Mouse (Mus musculus): ENCODE results near the gene Uhrf1. TPM values are rescaled to one million over a fixed set of nuclear protein-coding genes. Genes with fewer than 3 reads are reported as not detected.

Uhrf1 gene
- polyA plus RNA-seq, 1 experiment from 2014 or later: 7.0 TPM

- 69% methylated on average over 3 of the region's 3 CpGs for WGBS
- Histone ChIP-seq H3K36me3 (ENCODE audit: insufficient read depth, low read length) (no peaks in the 10 kb centered on the region), H3K9me3 (ENCODE audit: low read length) (no peaks in the 10 kb centered on the region), H3K9ac (replicated peaks; ENCODE audit: low read depth) (no peak overlapping the region), H3K4me1 (ENCODE audit: insufficient read depth, low read depth, low read length) (peaks cover 4% of the 10 kb centered on the region; the same call in 1 of the 2 replicates), H3K27me3 (replicated peaks; ENCODE audit: insufficient read depth, low read length) (no peaks in the 10 kb centered on the region), H3K4me2 (replicated peaks; ENCODE audit: low read depth, low read length) (no peak overlapping the region), H3K27ac (ENCODE audit: low read length) (no peak overlapping the region), H3K4me3 (ENCODE audit: low read depth, low read length) (no peak overlapping the region)
- DNase-seq (ENCODE audit: low spot score) (no peak), ATAC-seq (no peak)
- TF ChIP-seq CTCF (IDR thresholded peaks at IDR 0.05): no peak
- TF ChIP-seq EP300 (IDR thresholded peaks at IDR 0.05): no peak
Observed at GRCm38 (mm10) chr17:56343466-56343865, 40.3 kb downstream of the Uhrf1 start.

GRCm38 (mm10) chr17:56345364-56345763 lies 42.2 kb downstream of the Uhrf1 start:
- H3K27ac ChIP-seq (ENCODE audit: low read length): no peak overlapping the region
- 64% methylated on average over 2 of the region's 2 CpGs for WGBS
- no peaks in the 10 kb centered on the region for H3K36me3 ChIP-seq (ENCODE audit: insufficient read depth, low read length)
- H3K4me3 ChIP-seq (ENCODE audit: low read depth, low read length): no peak overlapping the region
- DNase-seq (ENCODE audit: low spot score): no peak
- no peak for TF ChIP-seq CTCF (IDR thresholded peaks at IDR 0.05)
- no peak for TF ChIP-seq EP300 (IDR thresholded peaks at IDR 0.05)
- no peaks in the 10 kb centered on the region for H3K9me3 ChIP-seq (ENCODE audit: low read length)
- H3K27me3 ChIP-seq (replicated peaks; ENCODE audit: insufficient read depth, low read length): no peaks in the 10 kb centered on the region
- no peak overlapping the region for H3K9ac ChIP-seq (replicated peaks; ENCODE audit: low read depth)
- peaks cover 2% of the 10 kb centered on the region; the same call in 1 of the 2 replicates for H3K4me1 ChIP-seq (ENCODE audit: insufficient read depth, low read depth, low read length)
- no peak for ATAC-seq
- H3K4me2 ChIP-seq (replicated peaks; ENCODE audit: low read depth, low read length): no peak overlapping the region

DNA sequence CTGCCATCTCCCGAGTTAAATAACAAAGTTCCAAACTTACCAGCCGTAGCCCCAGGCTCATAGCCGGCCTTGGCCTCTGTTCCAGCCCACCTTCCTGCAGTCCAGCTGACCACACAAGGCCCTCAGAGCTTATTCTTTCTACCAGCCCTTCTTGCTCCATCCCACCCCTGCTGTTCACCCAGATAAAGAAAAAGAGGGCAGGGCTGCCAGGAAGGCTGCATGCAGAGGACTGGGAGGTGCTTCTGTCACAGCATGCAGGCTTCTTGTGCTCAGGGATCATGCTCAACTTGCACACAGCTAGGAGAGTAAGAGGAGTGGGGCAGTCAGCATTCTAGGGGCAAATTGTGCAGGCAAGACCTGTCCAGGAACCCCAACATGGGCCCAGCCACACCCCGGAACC lies 45.0 kb downstream of the Uhrf1 start:
- TF ChIP-seq CTCF (IDR thresholded peaks at IDR 0.05) (no peak), EP300 (IDR thresholded peaks at IDR 0.05) (no peak)
- DNase-seq (ENCODE audit: low spot score) (no peak), ATAC-seq (no peak)
- Histone ChIP-seq H3K9me3 (ENCODE audit: low read length) (no peaks in the 10 kb centered on the region), H3K36me3 (ENCODE audit: insufficient read depth, low read length) (0 out of 2 replicates have a peak, but pooled peaks cover 1% of the 10 kb centered on the region), H3K9ac (replicated peaks; ENCODE audit: low read depth) (no peak overlapping the region), H3K27ac (ENCODE audit: low read length) (no peak overlapping the region), H3K4me3 (ENCODE audit: low read depth, low read length) (no peak overlapping the region), H3K4me2 (replicated peaks; ENCODE audit: low read depth, low read length) (no peak overlapping the region), H3K27me3 (replicated peaks; ENCODE audit: insufficient read depth, low read length) (no peaks in the 10 kb centered on the region), H3K4me1 (ENCODE audit: insufficient read depth, low read depth, low read length) (no peaks in the 10 kb centered on the region)
- WGBS: 65% methylated on average over 4 of the region's 4 CpGs

DNA sequence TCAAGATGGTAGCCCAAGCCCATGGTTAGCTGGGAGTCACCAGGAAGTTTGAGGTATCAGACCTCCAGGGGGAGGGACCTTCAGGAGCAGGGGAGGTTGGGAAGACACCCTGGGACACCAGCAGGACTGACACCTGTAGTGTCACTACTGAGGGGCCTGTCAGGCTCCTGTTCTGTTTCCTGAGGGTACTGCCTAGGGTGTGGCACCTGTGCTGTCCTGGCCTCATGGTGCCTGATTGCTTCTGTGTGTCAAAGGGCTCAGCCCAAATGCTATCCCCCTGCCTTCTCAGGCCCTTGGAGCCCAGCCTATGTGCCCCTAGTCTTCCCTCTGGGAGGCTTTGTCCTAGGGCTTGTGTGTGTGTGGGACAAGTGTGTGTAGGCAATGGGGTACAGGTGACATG lies 45.5 kb downstream of the Uhrf1 start:
- no peak for DNase-seq (ENCODE audit: low spot score)
- H3K4me1 ChIP-seq (ENCODE audit: insufficient read depth, low read depth, low read length): no peaks in the 10 kb centered on the region
- H3K9ac ChIP-seq (replicated peaks; ENCODE audit: low read depth): no peak overlapping the region
- H3K27ac ChIP-seq (ENCODE audit: low read length): no peak overlapping the region
- H3K9me3 ChIP-seq (ENCODE audit: low read length): no peaks in the 10 kb centered on the region
- H3K4me2 ChIP-seq (replicated peaks; ENCODE audit: low read depth, low read length): no peak overlapping the region
- TF ChIP-seq CTCF (IDR thresholded peaks at IDR 0.05): no peak
- no peak for TF ChIP-seq EP300 (IDR thresholded peaks at IDR 0.05)
- no peak for ATAC-seq
- no peak overlapping the region for H3K4me3 ChIP-seq (ENCODE audit: low read depth, low read length)
- no peaks in the 10 kb centered on the region for H3K27me3 ChIP-seq (replicated peaks; ENCODE audit: insufficient read depth, low read length)
- peaks cover 6% of the 10 kb centered on the region; the same call in 1 of the 2 replicates for H3K36me3 ChIP-seq (ENCODE audit: insufficient read depth, low read length)

GRCm38 (mm10) chr17:56350694-56351093 lies 47.6 kb downstream of the Uhrf1 start:
- no peak overlapping the region for H3K27ac ChIP-seq (ENCODE audit: low read length)
- WGBS: 31% methylated on average over 2 of the region's 2 CpGs
- ATAC-seq (peak; percentile 77), DNase-seq (ENCODE audit: low spot score) (peak; percentile 81)
- H3K4me1 ChIP-seq (ENCODE audit: insufficient read depth, low read depth, low read length): no peaks in the 10 kb centered on the region
- no peak overlapping the region for H3K4me2 ChIP-seq (replicated peaks; ENCODE audit: low read depth, low read length)
- no peaks in the 10 kb centered on the region for H3K9me3 ChIP-seq (ENCODE audit: low read length)
- peak; percentile 95 for TF ChIP-seq CTCF (IDR thresholded peaks at IDR 0.05)
- TF ChIP-seq EP300 (IDR thresholded peaks at IDR 0.05): no peak
- peaks cover 16% of the 10 kb centered on the region for H3K36me3 ChIP-seq (ENCODE audit: insufficient read depth, low read length)
- no peaks in the 10 kb centered on the region for H3K27me3 ChIP-seq (replicated peaks; ENCODE audit: insufficient read depth, low read length)
- H3K9ac ChIP-seq (replicated peaks; ENCODE audit: low read depth): no peak overlapping the region
- no peak overlapping the region for H3K4me3 ChIP-seq (ENCODE audit: low read depth, low read length)

DNA sequence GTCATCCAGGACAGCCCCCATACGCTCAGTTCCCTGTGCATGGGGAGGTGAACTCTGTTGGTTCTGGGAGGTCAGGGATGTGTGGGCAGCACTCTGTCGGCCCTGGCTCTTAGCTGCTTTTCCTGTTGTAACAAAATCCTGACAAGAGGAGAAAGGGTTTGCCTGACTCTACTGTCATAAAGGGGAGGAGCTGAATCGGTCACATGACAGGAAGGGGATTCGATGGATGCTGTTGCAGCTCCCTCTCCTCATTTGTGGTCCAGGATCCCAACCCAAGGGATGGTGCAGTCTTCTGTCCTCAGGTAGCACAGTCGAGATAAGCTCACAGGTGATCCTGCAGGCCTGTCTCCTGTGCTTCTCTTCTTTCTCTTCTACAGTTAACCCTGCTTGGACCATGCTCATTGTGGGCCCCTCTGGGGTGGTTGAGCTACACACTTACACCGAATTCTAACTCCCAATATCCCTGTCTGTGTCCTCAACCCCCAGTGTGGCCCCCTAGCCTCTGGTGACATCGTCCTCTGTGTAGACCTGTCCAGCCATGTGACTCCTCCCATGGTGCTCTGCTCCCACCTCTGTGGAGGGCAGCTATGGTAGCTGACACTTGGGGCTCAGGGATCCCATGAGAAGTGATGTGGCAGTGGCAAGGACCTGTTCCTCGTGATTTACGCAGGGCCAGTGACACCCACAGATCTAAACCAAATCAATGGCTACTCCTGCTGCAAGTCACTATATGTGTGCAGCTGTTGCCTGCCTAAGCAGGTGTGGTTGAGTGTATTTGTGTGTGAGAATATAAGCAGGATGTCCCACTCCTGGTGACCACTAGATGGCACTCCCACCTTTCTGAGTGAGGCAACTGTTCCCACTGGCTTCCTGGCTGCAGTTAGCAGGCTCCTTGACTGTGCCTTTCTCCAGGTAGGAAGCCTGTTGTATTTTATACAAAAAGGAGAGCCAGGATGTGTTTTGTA lies 54.1 kb downstream of the Uhrf1 start:
- Histone ChIP-seq H3K9me3 (ENCODE audit: low read length) (no peaks in the 10 kb centered on the region), H3K36me3 (ENCODE audit: insufficient read depth, low read length) (peaks cover 41% of the 10 kb centered on the region), H3K4me3 (ENCODE audit: low read depth, low read length) (no peak overlapping the region), H3K9ac (replicated peaks; ENCODE audit: low read depth) (no peak overlapping the region), H3K27me3 (replicated peaks; ENCODE audit: insufficient read depth, low read length) (no peaks in the 10 kb centered on the region), H3K4me2 (replicated peaks; ENCODE audit: low read depth, low read length) (no peak overlapping the region), H3K27ac (ENCODE audit: low read length) (no peak overlapping the region), H3K4me1 (ENCODE audit: insufficient read depth, low read depth, low read length) (no peaks in the 10 kb centered on the region)
- WGBS: 60% methylated on average over 9 of the region's 9 CpGs
- ATAC-seq: peak; percentile 71
- peak; percentile 89 for DNase-seq (ENCODE audit: low spot score)
- TF ChIP-seq CTCF (IDR thresholded peaks at IDR 0.05): peak; percentile 97
- TF ChIP-seq EP300 (IDR thresholded peaks at IDR 0.05): no peak

All from lung, postnatal 0 days (tissue).